Mouse (Mus musculus): Measurements from ENCODE around the gene Ssu2. TPM values are rescaled to one million over a fixed set of nuclear protein-coding genes. Genes with fewer than 3 reads are reported as not detected.

The Ssu2 gene
- polyA plus RNA-seq, 1 experiment from 2014 or later, result 2.6 TPM

Other genes starting within 250 kb of the Ssu2 start
- gene Lmcd1, start 114.3 kb downstream of the Ssu2 start, polyA plus RNA-seq (2015; fragmentation: Nextera tagmentation; extraction: Ambion mirVana), result 49.9 and 54.5 TPM in 2 replicates
- gene Cav3, start 71.5 kb upstream of the Ssu2 start, polyA plus RNA-seq (2015; fragmentation: Nextera tagmentation; extraction: Ambion mirVana), result 102 and 110 TPM in 2 replicates
- 0.21 and 0.30 TPM in 2 replicates for gene Oxtr, start 101.9 kb upstream of the Ssu2 start, polyA plus RNA-seq (2015; fragmentation: Nextera tagmentation; extraction: Ambion mirVana)

Measured in heart, embryonic 15.5 days (tissue).